Mouse (Mus musculus) kidney, adult 2 months (tissue): ENCODE measurements around the gene Slc26a10.
"Not testable (repeated sequence)": the region's sequence is repeated elsewhere in the genome, so short reads cannot be mapped to it uniquely, and the experiment has no call there.

Experiments
- CTCF ChIP-seq: fragments of 200-500 bp; conservative IDR thresholded peaks from 2 replicates; pipeline ENCODE4 v1.5.1; 2011; ENCODE audit warnings: low read depth, mild to moderate bottlenecking, control low read depth, low read length, moderate library complexity, mixed read lengths; ENCODE audit not compliant: insufficient read depth, insufficient read length
- POLR2A ChIP-seq: fragments of 200-500 bp; IDR thresholded peaks from one replicate; pipeline ENCODE4 v1.6.1; 2011; ENCODE audit warnings: low read depth, low read length, control low read depth

- TF ChIP-seq CTCF, POLR2A: not testable (repeated sequence)
Observed at GRCm38 (mm10) chr10:127192057-127192328, 11.5 kb upstream of the Slc26a10 start.
